In the genomic region with DNA sequence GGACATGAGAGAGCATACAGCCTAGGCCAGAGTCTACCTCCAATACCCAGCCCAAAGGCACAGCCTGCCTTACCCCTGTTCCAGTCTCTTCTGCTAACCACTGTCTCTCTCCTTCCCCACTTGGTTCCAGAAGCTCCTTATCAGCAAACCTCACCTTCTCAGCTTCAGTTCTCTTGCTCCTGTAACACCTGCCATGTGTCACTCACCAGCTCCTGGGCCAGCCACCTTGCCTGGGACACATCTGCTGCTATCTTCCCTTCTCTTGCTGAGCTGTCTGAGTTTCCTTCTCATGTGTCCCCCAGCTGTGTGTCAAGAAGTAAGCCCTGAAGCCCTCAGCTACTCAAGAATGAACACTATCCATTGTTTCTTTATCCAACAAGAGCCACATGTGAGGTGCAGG, we compare ENCODE assay signal across 14 mouse cellular contexts. TPM values are rescaled to one million over a fixed set of nuclear protein-coding genes. Genes with fewer than 3 reads are reported as not detected.
"Had no signal": no experiment of that assay in that cellular context is flagged by ENCODE, and none has a peak within 500 bp of the region (broad histone marks: within the 10 kb centered on the region; RNA-seq: fewer than 3 reads in every experiment).

No protein-coding gene starts in this region.

RNA-seq across cellular contexts. Expression of a gene that starts 3.1 kb away (rescaled TPM):
- total RNA-seq: liver, adult 2 months had no signal
- polyA plus RNA-seq: liver, adult 2 months; lung, embryonic 14.5 days; lung, embryonic 16.5 days; midbrain, embryonic 10.5 days; midbrain, embryonic 12.5 days; midbrain, embryonic 14.5 days; midbrain, embryonic 16.5 days; neural tube, embryonic 11.5 days; neural tube, embryonic 13.5 days; small intestine, adult 2 months; stomach, embryonic 14.5 days had no signal

RNA-seq across cellular contexts. Expression of a gene that starts 13.3 kb away (rescaled TPM):
- total RNA-seq: liver, adult 2 months had no signal
- polyA plus RNA-seq: liver, adult 2 months; lung, embryonic 14.5 days; lung, embryonic 16.5 days; midbrain, embryonic 10.5 days; midbrain, embryonic 12.5 days; midbrain, embryonic 14.5 days; midbrain, embryonic 16.5 days; myocyte; neural tube, embryonic 11.5 days; neural tube, embryonic 13.5 days; neural tube, embryonic 15.5 days; small intestine, adult 2 months; stomach, embryonic 14.5 days; stomach, embryonic 16.5 days had no signal

RNA-seq across cellular contexts. Expression of a gene that starts 36.5 kb away (rescaled TPM):
- total RNA-seq: liver, adult 2 months had no signal
- polyA plus RNA-seq: liver, adult 2 months; lung, embryonic 14.5 days; midbrain, embryonic 10.5 days; midbrain, embryonic 12.5 days; midbrain, embryonic 14.5 days; midbrain, embryonic 16.5 days; neural tube, embryonic 11.5 days; neural tube, embryonic 13.5 days; neural tube, embryonic 15.5 days; small intestine, adult 2 months had no signal
